Mouse (Mus musculus) heart, postnatal 25 days (tissue): ENCODE results near the gene Wwox. TPM values are rescaled to one million over a fixed set of nuclear protein-coding genes. Genes with fewer than 3 reads are reported as not detected.

Experiments used
- DNase-seq: peaks from one replicate; pipeline ENCODE4 v3.0.0; 2022; ENCODE audit warnings: low spot score
- intact Hi-C: fragments of 180-260 bp; cut with DNase I; formaldehyde crosslinking; loops from one replicate; pipeline ENCODE4 v1.15.1; 2025
- total RNA-seq, 2 experiments: library from RNA; stranded (reverse); gene quantifications; 2 replicates each; pipeline ENCODE4 v1.2.3; 2021

Wwox gene
- total RNA-seq, 2 experiments from 2014 or later = 3.9 to 4.0 TPM

DNA sequence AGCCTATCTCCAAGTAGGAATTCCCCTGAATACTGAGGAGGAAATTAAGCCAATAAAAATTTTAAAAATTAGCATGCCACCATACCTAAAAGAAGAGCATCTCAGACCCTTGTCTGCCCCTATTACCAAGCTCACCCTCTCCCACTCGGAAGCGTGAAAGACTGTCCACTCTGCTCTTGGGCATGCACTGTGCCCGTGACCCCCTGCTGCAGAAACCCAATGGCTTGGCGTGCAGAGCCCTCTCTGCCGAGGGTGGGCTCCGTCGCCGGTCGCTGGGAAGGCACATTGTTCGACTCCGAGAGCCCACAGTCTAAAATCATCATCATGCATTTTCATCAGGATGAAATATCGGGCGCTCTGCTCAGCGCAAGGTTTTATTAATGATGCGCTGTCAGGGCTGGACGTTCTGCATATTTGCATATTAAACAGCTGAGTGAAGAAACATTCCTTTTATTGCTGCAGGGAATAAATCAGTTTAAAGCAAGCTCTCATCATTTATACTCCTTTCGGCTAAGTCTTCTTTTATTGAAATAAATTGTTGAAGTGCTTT, 471.7 kb downstream of the Wwox start:
- intact Hi-C loops = no loop called here

DNA sequence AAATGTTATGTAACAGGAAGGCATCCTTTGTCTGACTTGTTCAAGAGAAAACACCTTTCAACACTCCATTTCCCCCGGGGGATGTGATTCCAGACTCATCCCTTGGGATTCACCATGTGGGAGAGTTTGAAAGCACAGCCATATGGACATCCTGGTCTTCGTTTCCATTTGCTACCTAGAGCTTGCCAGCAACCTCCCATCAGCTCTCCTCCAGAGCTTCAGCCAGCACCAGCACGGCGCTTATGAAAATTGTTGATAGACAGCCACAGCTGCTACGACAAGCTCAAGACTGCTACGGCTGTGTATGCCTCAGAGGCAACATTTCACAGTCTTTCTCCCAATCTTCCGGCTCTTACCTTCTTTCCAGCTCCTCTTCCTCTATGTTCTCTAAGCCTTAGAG, 484.2 kb downstream of the Wwox start:
- no peak for DNase-seq
- intact Hi-C loops = no loop called here

More for the DNA sequence above, 471.7 kb downstream of the Wwox start:
- DNase-seq = no peak

DNA sequence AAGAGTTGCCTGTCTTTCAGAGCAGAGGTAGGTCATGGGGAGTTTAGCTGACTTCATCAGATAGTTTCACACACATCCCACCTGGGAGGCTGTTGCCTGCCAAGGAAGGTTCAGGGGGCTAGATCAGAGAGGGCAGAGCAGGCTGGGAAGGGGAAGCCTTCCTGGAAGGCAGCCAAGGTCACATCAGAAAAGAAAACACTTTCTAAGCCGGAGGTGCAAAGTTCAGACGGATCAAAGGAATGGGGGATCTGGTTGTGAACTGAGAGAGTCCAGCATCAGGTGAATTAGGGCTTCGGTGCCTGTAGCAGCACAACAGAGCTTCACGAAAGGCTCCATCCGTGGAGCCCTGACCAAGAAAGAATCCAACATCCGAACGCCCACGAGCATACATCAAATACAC, 488.0 kb downstream of the Wwox start:
- intact Hi-C loops = no loop called here
- no peak for DNase-seq

DNA sequence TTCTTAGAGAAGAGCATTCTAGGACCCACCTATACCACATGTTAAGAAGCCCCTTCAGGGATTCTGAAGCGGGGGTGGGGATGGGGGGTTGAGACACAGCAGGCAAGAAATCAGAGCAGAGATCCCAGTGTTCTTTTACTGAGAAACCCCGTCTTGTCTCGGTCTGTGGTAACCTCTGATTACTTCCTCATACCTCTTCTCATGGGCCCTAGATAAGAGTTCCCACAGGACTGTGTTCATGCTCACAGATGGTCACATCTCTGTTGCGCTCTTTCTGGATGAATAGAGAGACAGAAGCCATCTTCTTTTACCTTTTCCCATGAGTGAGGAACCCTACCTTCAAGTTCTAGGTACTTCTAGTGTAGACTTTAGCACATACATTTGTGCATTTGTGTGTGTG, 488.5 kb downstream of the Wwox start:
- intact Hi-C loops = no loop called here
- DNase-seq = no peak

DNA sequence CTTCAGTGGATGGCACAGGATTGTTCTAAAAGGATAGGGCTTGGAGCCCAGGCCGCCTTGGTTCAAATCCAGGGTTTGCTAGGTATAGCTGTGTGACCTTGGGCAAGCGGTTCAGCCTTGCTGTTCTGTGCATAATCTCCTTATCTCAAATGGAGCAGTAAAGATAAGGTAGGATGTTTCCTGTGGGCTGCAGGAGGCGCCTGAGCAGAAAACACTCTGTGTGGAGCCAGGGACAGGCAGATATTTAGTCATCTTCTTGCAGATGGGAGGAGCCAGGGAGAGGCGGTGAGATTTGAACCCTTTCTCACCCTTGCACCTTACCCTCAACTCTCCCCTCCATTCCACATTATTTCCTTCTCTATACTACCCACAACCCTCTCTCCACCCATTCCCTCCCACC, 490.1 kb downstream of the Wwox start:
- no peak for DNase-seq
- intact Hi-C loops = no loop called here

DNA sequence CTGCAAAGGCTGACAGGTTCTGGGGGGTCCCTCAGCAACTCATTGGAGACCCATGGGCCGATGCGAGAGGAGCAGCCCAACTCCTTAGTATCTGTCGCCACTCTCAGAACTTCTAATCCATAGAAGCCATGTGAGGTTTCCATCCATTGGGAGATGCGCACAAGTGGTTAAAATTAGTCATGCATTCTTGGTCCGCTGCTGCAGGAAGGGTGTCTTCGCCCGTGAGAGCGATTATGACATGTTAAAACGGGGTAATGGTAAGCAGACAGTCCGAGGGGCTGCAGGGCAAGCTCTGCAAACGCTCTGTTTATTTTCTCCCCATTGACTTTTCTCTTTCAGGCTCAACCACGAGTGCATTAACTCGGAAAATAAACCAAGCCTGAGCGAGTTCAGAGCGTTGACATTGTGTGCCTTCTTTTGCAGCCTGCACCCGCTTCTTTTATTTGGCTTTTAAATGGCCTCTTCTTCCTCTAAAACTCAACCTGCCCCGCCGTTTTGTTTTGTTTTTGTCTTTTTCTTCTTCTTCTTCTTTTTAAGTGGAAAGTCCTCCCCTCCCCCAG, 492.7 kb downstream of the Wwox start:
- intact Hi-C loops = loop anchor here (2.0 kb wide), 1 partner anchor 777 kb away; no protein-coding TSS in a partner anchor
- no peak for DNase-seq

DNA sequence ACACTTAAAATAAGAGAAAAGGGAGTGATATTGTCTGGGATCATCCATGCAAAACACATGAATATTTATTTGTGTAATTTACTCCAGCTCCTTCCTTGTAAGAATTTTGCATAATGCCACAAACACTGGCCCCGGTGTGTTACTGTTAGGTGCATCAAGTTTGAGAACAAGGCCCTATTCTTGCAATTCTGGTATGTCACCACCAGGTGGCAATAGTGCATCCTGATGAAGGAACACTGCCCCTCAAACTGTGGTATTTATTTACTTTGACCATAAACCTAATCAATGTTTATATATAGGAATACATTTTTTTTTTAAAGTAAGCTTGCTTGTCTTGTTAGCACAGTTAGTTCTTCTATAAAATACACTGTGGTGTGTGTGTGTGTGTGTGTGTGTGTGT, 493.8 kb downstream of the Wwox start:
- DNase-seq = no peak
- intact Hi-C loops = loop anchor here (2.0 kb wide), 1 partner anchor 776 kb away; no protein-coding TSS in a partner anchor

DNA sequence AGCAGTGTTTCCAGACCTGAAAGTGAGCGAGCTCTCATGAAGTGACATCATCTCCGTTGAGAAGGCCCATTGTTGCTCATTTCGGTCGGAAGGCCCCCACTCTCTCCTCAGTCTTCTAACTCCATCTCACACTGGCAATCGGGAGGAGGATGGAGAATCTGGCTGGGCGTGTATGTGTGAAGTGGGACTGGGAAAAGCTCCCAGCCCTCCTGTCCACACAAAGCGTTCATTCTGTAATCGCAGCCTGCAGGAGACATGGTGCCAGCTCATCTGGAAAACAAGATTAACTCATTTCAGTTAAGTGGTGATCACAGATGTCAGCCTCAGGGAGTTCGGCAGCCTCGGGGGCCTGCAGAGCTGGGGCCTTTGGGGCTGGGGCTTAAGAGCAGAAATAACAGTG, 497.4 kb downstream of the Wwox start:
- peak; percentile 1 for DNase-seq
- intact Hi-C loops = no loop called here

DNA sequence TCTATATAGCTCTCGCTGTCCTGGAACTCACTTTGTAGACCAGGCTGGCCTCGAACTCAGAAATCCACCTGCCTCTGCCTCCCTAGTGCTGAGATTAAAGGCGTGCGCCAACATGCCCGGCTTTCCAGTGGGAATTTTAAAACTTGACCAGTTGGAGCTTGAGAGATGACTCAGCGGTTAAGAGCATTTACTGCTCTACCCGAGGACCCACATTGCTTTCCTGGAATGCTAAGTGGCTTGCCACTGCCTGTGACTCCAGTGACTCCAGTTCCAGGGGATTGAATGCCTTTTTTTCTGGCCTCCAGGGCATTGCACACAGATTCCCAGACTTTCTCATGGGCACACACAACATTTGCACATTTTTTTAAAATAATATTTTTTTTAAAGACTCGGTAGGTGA, 499.9 kb downstream of the Wwox start:
- intact Hi-C loops = no loop called here
- DNase-seq = no peak

DNA sequence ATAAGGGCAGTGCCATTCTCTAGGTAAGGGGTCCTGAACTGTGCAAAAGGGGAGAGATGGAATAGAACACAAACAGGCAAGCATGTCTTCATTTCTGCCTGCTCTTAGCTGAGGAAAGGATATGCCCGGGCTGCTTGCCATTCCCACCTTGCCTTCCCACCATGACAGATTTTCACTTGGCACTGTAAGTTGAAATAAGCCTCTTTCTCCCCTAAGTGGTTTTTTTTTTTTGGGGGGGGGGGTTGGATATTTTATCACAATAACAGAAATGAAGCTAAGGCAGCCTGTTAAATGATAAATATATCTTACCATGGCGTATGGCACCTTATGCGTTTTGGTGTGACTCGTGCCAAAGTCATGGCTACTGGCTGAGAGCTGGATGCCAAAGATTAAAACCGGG, 501.6 kb downstream of the Wwox start:
- intact Hi-C loops = no loop called here

DNA sequence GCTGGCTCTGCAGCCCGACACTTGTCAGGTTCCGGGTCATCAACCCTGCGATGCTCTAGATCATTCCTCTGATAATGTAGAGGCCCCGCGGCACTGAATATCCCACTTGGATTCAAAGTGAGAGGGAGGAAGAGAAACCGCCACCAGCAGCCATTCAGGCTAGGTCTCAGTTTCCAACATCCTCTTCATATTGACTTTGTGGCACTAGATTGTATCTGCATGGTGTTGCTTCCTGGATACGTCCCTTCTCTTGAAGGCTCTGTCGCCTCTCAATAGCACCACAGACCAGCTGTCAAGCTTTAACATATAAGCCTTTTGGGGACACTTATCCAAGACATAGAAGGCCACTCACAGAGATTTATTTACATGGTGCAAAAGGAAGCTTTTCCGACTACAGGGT, 502.2 kb downstream of the Wwox start:
- intact Hi-C loops = no loop called here
- DNase-seq = no peak

More for the DNA sequence above, 501.6 kb downstream of the Wwox start:
- no peak for DNase-seq

DNA sequence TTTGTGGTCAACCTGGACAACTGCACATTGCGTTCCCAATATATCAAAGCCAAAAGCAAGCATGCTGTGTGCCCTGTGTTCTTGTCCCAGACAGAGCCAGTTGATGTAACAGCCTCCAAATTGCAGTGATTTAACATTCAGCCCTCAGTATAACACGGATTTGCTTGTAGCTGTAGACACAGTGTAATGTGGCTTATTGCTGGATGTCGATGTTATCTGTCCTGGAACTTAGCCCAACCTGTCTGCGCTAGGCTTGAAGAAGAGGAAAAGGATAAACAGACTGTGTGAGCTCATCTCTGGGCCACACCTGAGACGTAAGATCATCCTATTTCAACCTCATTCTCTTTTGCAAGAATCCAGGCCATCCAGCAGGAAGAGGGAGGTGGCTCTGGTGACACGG, 508.5 kb downstream of the Wwox start:
- DNase-seq = no peak
- intact Hi-C loops = no loop called here

DNA sequence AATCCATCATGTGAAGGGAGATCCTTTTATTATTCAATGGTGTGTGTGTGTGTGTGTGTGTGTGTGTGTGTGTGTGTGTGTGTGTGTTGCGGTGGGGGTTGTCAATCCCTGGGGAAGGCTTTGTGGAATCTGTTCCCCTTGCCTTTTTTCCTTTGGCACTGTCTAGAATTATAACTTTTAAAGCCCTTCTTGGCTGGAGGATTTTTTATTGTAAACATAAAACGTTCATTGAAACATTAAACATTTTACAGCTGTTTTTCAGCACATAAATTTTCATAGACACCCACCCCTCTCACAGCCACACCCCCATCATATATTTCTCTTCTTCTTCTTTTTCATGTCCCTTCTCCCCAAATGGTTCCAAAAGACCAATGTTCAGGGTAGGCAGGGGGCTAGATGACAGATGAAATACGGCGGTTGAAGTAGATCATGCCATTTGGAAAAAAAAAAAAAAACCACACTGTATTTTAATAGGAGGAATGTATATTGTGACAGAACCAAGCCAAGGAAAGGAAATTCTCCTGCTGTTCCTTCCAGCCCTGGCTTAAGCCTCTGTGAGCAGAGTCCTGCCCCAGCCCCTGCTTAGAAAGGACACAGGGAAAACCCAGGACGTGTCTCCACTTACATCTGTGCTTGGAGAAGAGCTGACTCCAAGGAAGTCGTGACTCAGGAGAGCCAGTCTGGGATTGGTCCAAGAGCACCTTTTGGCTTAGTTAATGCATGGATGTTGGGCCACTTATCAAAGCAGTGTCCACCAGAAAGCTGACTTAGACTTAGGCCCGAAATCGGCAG, 517.1 kb downstream of the Wwox start:
- no peak for DNase-seq
- intact Hi-C loops = no loop called here

DNA sequence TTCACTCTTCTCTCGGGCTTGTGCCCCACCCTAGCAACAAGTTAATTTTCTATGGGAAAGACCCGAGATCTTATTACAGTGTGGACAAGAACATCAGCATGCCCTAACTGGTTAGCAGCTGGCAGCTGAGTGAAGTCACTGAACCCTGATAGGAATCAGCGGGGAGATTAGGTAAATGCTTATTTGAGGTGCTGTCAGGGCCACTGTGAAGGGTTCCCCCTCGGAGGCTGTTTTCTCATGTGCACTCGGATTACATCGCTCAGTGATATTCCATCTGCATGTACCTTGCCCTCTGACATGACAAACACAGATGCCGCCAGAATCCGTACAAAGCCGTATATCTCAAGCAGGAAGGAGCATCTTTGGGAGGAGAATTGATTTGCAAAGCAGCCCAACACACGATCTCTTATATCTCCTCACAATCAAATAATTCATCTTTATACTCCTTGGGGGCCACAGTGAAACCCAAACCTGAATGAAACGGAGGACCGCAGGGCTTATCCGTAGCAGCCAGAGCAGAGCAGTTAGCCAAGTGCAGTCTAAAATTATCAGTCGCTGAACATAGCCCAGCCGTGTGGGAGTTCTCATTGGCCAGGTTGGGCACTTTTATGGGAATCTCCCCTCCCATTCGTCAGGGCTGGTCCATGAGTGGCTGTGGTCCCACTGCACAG, 519.1 kb downstream of the Wwox start:
- DNase-seq = no peak

DNA sequence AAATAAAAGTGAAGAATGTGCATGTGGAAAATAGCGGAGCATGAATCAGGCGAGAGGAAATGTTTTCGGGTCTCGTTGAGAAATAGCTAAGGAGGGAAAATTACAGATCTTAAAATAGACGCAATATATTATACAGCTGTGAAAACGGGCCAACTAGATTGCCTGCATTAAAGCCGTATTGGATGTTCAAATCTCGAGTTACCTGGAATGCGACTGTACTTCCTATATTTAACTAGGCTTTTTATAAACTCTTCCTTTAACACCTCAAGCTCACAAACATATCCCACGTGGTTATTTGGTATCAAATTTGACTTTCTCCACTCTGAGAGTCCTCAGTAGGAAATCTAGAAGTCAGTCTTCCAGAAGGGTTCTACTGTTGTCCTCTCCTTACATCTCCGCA, 520.0 kb downstream of the Wwox start:
- no peak for DNase-seq

More for the DNA sequence above, 519.1 kb downstream of the Wwox start:
- intact Hi-C loops = no loop called here

DNA sequence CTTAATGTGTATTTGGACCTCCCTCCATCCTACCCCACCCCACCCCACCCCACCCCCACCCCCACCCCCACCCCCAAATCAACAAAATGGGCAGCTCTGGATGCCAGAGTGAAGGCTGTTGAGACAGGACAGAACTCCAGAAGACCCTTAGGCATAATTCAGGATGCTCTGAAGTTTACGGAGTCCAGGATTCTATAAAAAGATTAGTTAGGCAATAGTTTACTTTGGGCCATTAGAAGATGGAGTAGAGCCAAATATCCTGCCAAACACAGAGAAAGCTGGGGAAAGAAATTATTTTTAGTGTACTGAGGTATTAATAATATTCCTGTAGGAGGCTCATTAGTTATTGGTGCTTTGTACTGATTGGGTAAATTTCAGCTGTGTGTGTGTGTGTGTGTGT, 523.0 kb downstream of the Wwox start:
- no peak for DNase-seq
- intact Hi-C loops = no loop called here

More for the DNA sequence above, 520.0 kb downstream of the Wwox start:
- intact Hi-C loops = no loop called here

DNA sequence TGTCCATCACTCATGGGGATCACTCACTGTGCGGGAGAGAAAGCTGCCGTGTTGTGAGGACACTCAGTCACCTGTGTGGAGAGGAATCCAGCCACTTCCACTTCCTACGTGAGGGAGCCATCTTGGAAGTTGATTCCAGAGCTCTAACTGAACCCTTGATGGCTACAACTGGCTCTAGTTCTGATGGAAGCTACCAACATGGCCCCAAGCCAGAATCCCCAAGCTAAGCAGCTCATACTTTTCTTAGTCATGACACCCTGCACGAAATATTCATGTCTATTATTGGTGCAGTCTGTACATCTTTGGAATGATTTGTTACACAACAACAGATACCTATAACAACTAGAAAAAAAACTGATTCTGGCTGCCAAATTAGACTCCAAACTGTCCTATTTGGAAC, 523.8 kb downstream of the Wwox start:
- no peak for DNase-seq
- intact Hi-C loops = no loop called here

DNA sequence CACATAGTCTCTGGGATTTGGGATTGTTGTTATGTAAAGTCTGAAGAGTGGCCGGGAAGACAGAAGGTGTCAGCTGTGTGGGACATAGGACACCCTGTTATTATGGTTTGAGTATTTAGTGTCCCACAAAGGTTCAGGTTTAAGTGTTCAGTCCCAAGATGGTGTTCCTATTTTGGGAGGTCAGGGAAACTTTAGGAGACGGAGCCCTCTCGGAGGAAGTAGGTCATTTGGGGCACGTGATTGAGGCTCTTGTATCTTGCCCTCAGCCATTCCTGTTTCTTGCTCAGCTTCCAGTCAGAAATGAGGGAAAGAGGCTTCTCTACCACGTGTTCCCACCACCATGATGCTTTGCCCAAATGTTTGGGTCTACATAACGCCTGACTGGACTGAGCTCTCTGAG, 524.8 kb downstream of the Wwox start:
- no peak for DNase-seq
- intact Hi-C loops = no loop called here

DNA sequence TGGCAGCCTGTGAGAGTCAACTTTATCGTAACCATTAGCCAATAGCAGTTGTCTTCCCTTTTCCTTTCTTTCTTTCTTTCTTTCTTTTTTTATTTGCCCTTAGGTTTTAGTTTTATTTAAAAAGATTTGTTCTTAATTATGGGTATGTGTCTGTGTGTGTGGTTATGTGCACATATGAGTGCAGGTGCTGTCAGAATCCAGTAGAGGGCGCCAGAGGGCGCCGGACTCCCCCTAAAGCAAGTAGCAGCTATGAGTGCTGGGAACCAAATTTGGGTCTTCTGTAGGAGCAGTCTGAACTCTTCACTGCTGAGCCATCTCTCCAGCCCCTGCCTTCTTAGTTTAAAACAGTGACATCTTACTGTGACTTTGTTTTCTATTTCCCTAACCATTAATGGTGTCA, 529.4 kb downstream of the Wwox start:
- intact Hi-C loops = no loop called here
- no peak for DNase-seq

DNA sequence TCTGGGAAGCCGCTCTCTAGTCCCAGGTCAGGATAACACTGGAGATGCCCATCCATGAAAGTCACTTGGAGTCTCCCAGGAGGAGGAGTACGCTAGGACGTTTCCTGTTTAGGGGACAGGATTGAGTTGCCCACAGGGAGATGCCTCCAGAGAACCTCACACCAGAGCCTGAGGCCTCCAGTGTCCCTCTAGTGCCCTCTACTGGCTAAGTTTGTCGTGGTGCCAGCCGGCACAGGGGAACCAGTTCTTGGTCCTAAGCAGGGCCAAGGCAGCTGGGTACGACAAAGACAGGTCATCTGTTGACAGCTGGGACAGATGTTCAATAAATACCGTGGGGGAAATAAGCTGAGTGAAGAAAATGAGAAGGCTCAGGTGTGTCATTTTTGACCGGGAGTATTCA, 531.9 kb downstream of the Wwox start:
- intact Hi-C loops = loop anchor here (1.0 to 5.0 kb wide), 3 partner anchors 200 to 514 kb away; no protein-coding TSS in a partner anchor
- peak; percentile 38 for DNase-seq

DNA sequence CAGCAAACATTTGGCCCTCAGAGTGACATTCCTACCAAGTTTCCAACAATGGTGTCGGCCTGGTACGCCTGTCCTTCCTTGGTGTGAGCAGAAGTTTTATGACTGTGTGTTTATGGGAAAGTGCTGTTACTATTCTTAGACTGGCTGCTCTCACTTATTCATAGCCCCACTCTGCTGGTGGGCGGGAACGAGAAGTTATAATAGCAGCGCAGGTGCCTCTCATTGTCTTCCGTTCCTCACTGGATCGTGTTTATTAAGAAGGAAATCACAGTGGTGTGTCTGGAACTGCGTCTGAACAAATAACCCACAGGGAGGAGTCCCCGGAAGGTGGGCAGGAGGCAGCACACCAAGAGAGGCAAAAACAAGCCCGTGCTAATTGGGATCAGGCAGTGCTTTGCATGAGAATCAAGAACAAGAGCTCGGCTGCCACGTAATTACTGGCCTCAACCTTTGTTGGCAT, 533.6 kb downstream of the Wwox start:
- no peak for DNase-seq

More for the DNA sequence above, 533.6 kb downstream of the Wwox start:
- intact Hi-C loops = loop anchor here (5.0 kb wide), 1 partner anchor 516 kb away; no protein-coding TSS in a partner anchor
